Mouse (Mus musculus): Measurements from ENCODE around the gene Sik2. TPM values are rescaled to one million over a fixed set of nuclear protein-coding genes. Genes with fewer than 3 reads are reported as not detected.

Gene Sik2
- polyA plus RNA-seq, 1 experiment from 2014 or later: 18.3 TPM

DNA sequence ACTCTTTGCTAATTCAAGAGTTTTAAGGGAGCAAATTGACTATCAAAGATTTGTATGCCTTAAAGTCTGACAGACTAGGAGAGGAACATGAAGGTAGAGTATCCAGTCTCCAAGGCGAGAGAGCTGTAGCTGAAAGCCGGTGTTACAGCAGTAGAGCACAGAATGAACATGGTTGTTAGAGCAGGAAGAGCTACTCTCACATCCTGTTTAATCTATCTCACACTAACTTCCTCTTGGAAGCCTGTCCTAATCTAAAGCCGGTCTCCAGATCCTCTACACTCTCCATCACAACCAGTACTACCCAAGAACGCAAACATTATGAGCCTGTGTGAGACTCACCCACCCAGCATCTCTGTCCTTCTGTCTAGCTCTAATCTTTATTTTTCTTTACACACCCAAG lies 38.5 kb downstream of the Sik2 start:
- Histone ChIP-seq H3K36me3 (replicated peaks) (no peaks in the 10 kb centered on the region), H3K27me3 (replicated peaks; ENCODE audit: low read depth, poor library complexity, severe bottlenecking) (no peaks in the 10 kb centered on the region), H3K4me3 (no peak overlapping the region), H3K4me1 (no peaks in the 10 kb centered on the region; the same call in 1 of the 2 replicates), H3K27ac (replicated peaks) (no peak overlapping the region), H3K9me3 (no peaks in the 10 kb centered on the region)
- DNase-seq (ENCODE audit: low spot score): no peak
- 88% methylated on average over 4 of the region's 4 CpGs for WGBS

DNA sequence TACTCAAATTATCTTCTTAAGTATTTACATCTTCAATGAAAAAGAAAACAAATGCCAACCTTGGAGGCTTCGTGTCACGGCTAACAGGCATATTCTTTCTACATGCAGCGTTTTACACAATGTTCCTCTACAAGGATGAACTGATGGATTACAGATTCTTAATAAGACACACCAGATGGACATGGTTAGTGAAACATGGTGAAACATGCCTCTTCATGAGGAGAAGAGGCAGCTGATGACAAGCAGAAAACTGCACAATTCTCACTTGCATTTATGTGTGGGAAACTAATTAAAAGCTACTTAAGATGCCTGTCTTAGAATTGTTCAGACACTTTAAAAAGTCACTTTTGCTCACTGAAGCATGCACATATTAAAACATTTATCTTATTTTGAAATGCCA lies 39.6 kb downstream of the Sik2 start:
- no peaks in the 10 kb centered on the region for H3K9me3 ChIP-seq
- DNase-seq (ENCODE audit: low spot score): no peak
- WGBS: 86% methylated on average over 3 of the region's 3 CpGs

DNA sequence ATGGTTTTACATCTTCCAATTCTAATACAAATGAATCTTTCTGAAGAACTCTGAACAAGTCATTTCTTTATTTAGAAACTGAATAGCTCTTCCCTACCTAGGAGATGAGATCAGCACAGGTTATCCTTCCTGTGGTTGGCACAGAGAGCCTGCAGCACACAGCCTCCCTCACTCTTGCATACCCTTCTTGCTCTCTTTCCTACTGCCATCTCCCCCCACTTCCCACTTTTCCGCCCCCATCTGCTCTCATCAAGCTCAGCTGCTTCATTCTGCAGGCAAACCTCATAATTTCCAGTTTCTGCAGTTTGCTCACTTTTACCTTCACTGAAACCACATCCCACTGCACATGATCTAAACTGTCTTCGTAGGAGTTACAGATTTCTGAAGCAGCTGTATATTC lies 42.6 kb downstream of the Sik2 start:
- no peak overlapping the region for H3K27ac ChIP-seq (replicated peaks)
- no peaks in the 10 kb centered on the region for H3K9me3 ChIP-seq
- H3K4me3 ChIP-seq: no peak overlapping the region
- no peak for DNase-seq (ENCODE audit: low spot score)
- H3K36me3 ChIP-seq (replicated peaks): no peaks in the 10 kb centered on the region
- H3K27me3 ChIP-seq (replicated peaks; ENCODE audit: low read depth, poor library complexity, severe bottlenecking): no peaks in the 10 kb centered on the region
- no peaks in the 10 kb centered on the region; the same call in 1 of the 2 replicates for H3K4me1 ChIP-seq
- 88% methylated on average over 2 of the region's 2 CpGs for WGBS

More for the DNA sequence above, 39.6 kb downstream of the Sik2 start:
- no peaks in the 10 kb centered on the region; the same call in 1 of the 2 replicates for H3K4me1 ChIP-seq
- no peaks in the 10 kb centered on the region for H3K36me3 ChIP-seq (replicated peaks)
- H3K4me3 ChIP-seq: no peak overlapping the region
- H3K27ac ChIP-seq (replicated peaks): no peak overlapping the region
- H3K27me3 ChIP-seq (replicated peaks; ENCODE audit: low read depth, poor library complexity, severe bottlenecking): no peaks in the 10 kb centered on the region

DNA sequence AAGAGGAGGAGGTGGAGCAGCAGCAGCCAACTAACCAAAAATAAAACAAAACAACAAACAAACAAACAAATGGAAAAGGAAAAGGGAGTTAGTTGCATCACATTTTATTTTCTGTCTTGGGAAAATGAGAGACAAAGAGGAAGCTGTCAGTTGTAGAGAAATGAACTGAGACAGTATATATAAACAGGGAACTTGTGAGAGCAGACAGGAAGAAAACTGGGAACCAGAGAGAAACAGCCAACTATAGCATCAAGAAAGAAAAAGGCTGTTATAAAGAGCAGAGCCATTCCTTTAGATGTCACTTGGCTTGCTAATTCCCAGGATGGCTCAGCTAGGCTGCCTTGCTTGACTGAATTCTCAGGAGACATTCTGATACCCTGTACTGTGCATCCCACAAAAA lies 43.5 kb downstream of the Sik2 start:
- Histone ChIP-seq H3K27me3 (replicated peaks; ENCODE audit: low read depth, poor library complexity, severe bottlenecking) (no peaks in the 10 kb centered on the region), H3K36me3 (replicated peaks) (no peaks in the 10 kb centered on the region), H3K27ac (replicated peaks) (no peak overlapping the region), H3K4me3 (no peak overlapping the region), H3K9me3 (no peaks in the 10 kb centered on the region), H3K4me1 (no peaks in the 10 kb centered on the region; the same call in 1 of the 2 replicates)
- no peak for DNase-seq (ENCODE audit: low spot score)

DNA sequence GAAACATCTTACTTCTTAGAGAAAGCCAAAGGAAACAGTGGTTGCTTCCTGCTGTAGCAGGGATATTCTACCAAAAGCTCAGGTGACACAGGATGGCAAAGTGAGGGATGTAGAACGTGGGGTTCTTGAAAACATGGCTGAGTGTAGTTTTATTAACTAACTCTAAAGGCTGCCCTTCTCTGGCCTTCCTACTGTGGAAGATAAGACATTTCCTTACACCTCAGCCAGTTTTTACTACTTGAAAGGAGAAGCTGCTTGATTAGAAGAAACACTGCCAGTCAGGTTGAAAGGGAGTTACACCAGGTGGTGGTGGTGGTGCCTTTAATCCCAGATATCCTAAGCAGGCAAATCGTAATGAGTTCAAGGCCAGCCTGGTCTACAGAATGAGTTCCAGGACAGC lies 44.0 kb downstream of the Sik2 start:
- no peak for DNase-seq (ENCODE audit: low spot score)
- 87% methylated on average over 2 of the region's 2 CpGs for WGBS
- no peaks in the 10 kb centered on the region for H3K27me3 ChIP-seq (replicated peaks; ENCODE audit: low read depth, poor library complexity, severe bottlenecking)

DNA sequence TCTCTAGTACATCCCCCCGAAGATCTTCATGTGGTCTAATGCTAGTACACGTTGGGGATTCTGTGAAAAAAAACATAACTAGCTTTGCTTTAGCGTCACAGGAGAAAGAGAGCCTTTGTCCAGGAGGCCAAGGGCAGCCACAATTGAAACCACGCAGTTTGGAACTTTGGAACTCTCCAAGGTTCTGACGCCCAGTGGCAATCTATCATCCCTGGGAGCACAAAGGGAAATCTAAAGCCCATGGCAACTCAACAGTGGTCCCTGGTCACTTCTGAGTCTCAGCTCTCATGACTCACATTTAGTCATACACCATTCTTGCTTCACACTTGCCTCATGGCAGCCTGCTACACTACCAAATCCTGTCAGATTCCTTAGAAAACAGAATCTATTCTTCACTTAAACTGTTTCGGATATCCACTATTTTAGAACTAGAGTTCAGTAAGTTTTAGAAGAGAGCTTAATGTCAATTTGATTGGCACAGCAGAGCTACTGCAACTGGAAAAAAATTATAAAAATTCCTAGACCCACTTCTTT lies 50.9 kb downstream of the Sik2 start:
- H3K9me3 ChIP-seq: no peaks in the 10 kb centered on the region
- no peaks in the 10 kb centered on the region for H3K36me3 ChIP-seq (replicated peaks)
- no peak overlapping the region for H3K4me3 ChIP-seq
- H3K27ac ChIP-seq (replicated peaks): no peak overlapping the region
- H3K4me1 ChIP-seq: no peaks in the 10 kb centered on the region
- H3K27me3 ChIP-seq (replicated peaks; ENCODE audit: low read depth, poor library complexity, severe bottlenecking): no peaks in the 10 kb centered on the region
- peak; percentile 45 for DNase-seq (ENCODE audit: low spot score)
- 43% methylated on average over 6 of the region's 6 CpGs for WGBS

More for the DNA sequence above, 44.0 kb downstream of the Sik2 start:
- no peaks in the 10 kb centered on the region for H3K36me3 ChIP-seq (replicated peaks)
- H3K4me1 ChIP-seq: no peaks in the 10 kb centered on the region; the same call in 1 of the 2 replicates
- no peak overlapping the region for H3K4me3 ChIP-seq
- no peaks in the 10 kb centered on the region for H3K9me3 ChIP-seq
- H3K27ac ChIP-seq (replicated peaks): no peak overlapping the region

DNA sequence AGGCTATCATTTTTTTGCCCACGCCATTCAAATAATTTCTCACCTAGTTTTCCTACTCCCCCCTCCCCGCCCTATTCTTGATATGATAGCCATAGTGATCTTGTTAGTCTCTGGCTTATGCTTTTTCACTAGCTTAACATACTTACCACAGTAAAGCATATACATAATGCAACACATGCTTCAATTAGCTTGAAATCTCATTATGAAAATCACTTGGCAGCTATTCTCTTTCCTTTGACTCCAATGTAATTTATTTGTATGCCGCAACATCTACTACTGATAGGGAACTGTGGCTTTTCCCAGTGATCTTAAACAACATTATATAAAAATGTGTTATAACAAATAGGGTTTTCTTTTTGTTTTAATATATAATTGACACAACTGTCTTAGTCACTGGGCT lies 53.7 kb downstream of the Sik2 start:
- no peaks in the 10 kb centered on the region for H3K27me3 ChIP-seq (replicated peaks; ENCODE audit: low read depth, poor library complexity, severe bottlenecking)
- 91% methylated on average over 3 of the region's 3 CpGs for WGBS

DNA sequence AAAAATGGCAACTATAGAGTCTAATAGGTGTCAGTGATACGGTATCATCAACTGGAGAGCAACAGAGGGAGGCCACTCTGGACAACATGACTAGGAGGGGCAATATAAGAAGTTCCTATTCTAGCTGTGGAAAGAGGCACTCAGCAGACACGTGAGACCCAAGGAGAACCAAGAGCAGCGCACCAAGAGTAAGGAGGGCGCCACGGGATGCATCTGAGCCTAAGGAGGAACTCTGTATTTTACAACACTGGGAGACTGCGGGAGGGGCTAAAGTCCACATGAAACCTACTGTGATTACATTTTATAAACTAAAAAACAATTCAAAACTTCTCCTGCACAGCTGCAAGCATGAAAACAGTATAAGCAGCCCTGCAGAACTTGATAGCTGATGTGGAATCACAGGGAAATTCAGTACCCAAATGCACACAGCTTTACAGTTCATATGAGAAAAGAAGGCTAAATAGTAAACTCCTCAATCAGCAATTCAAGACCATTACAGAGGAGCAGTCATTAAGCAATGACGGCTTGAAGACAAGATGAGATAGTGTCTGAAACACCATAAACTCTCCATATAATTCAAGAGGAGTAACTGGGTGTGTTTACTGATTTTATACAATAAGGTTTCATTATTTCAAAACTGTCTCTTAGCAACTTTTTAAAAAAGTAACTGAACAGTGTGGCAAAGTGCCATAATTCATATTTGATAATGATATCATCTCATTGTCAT lies 60.6 kb downstream of the Sik2 start:
- no peaks in the 10 kb centered on the region for H3K4me1 ChIP-seq
- no peaks in the 10 kb centered on the region for H3K9me3 ChIP-seq
- no peak for DNase-seq (ENCODE audit: low spot score)
- WGBS: 94% methylated on average over 7 of the region's 7 CpGs
- H3K4me3 ChIP-seq: no peak overlapping the region
- H3K27ac ChIP-seq (replicated peaks): no peak overlapping the region
- H3K36me3 ChIP-seq (replicated peaks): 0 out of 2 replicates have a peak, but pooled peaks cover 3% of the 10 kb centered on the region
- no peaks in the 10 kb centered on the region for H3K27me3 ChIP-seq (replicated peaks; ENCODE audit: low read depth, poor library complexity, severe bottlenecking)

More for the DNA sequence above, 53.7 kb downstream of the Sik2 start:
- H3K4me1 ChIP-seq: no peaks in the 10 kb centered on the region
- no peak for DNase-seq (ENCODE audit: low spot score)
- H3K4me3 ChIP-seq: no peak overlapping the region
- no peak overlapping the region for H3K27ac ChIP-seq (replicated peaks)
- H3K9me3 ChIP-seq: no peaks in the 10 kb centered on the region
- H3K36me3 ChIP-seq (replicated peaks): no peaks in the 10 kb centered on the region

DNA sequence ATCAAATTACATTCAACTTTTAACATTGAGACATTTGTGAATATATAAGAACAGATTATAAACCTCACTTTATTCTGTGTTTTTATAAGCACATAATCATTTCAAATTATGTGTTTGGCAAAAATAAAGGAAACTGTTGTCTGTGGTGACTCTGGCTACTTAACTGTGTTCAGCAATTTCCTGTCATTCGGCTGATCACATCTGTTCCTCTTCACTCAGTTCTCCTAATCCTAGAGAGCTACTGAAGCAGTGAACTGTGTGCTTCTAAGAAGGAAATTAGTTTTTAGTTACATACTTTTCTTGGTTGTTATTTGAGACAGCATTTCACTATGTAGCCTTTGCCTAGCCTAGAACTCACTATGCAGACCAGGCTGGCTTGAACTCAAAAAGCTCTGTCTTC lies 62.5 kb downstream of the Sik2 start:
- WGBS: 33% methylated on average over 1 of the region's 1 CpGs
- no peak overlapping the region for H3K27ac ChIP-seq (replicated peaks)
- no peaks in the 10 kb centered on the region for H3K4me1 ChIP-seq
- H3K27me3 ChIP-seq (replicated peaks; ENCODE audit: low read depth, poor library complexity, severe bottlenecking): no peaks in the 10 kb centered on the region
- 0 out of 2 replicates have a peak, but pooled peaks cover 3% of the 10 kb centered on the region for H3K36me3 ChIP-seq (replicated peaks)
- DNase-seq (ENCODE audit: low spot score): no peak
- no peaks in the 10 kb centered on the region for H3K9me3 ChIP-seq
- H3K4me3 ChIP-seq: no peak overlapping the region

DNA sequence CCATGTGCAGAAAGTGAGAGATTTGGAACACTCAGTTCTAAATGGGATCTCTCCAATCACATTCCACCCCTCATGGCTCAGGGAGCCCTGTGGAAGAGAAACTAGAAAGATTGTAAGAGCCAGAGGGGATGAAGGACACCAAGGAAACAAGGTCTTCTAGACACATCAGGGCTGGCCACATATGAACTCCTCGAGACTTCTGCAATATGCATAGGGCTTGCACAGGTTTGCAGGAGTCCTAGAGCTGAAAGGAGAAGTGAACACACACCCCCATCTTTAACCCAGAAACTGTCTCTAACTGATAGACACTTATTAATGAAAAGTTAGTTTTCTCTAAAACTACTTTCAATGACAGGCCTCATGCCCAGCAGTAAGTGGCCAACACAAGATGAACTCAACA lies 64.0 kb downstream of the Sik2 start:
- H3K9me3 ChIP-seq: no peaks in the 10 kb centered on the region
- no peak overlapping the region for H3K4me3 ChIP-seq
- 0 out of 2 replicates have a peak, but pooled peaks cover 3% of the 10 kb centered on the region for H3K36me3 ChIP-seq (replicated peaks)
- no peak for DNase-seq (ENCODE audit: low spot score)
- H3K4me1 ChIP-seq: no peaks in the 10 kb centered on the region
- no peak overlapping the region for H3K27ac ChIP-seq (replicated peaks)
- 83% methylated on average over 1 of the region's 1 CpGs for WGBS
- H3K27me3 ChIP-seq (replicated peaks; ENCODE audit: low read depth, poor library complexity, severe bottlenecking): no peaks in the 10 kb centered on the region

DNA sequence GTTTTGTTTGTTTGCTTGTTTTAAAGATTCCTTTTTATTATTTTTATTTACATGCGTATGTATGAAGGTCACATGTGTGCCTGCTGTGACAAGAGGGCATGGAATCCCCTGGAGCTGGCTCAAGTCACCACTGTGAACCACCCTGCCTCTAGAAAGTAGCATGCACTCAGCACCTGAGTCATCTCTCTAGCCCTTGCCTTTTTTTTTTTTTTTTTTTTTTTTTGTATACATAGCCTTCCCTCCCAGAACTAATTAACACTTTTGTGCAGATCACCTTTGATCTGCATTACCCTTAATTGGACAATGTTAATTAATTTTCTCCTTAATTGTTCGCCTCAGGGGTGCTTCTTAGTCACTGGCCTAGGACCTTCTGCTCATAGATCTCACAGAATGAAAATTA lies 66.2 kb downstream of the Sik2 start:
- WGBS: 85% methylated on average over 2 of the region's 2 CpGs

DNA sequence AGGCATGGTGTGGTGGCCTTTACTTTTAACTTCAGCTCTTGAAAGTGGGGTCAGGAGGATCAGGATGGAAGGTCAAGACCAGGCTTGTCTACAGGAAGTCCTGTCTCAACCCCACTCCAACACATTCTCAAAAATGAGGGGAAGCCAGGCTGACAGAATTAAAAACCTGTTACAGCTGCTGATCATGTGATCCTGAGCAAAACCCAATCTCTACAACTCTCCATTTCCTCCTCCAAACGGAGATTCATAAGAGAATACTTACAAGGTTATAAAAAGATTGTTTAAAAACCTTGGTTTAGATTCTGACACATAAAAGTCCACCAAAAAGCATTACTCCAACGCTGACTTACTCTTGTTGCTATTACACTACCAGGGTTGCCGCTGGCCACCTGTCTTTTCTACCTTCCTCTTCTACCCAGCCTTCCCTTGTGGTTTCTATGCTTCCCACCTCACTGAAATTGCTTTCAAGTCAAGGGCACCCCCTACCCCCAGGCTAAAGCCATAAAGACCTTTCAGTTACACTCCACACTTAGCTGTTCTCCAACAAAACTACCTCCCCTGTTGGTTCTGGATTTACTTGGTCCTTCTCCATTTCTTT lies 67.0 kb downstream of the Sik2 start:
- H3K4me3 ChIP-seq: no peak overlapping the region
- DNase-seq (ENCODE audit: low spot score): no peak
- 87% methylated on average over 3 of the region's 3 CpGs for WGBS
- H3K9me3 ChIP-seq: no peaks in the 10 kb centered on the region
- no peaks in the 10 kb centered on the region for H3K4me1 ChIP-seq
- no peaks in the 10 kb centered on the region for H3K27me3 ChIP-seq (replicated peaks; ENCODE audit: low read depth, poor library complexity, severe bottlenecking)
- no peak overlapping the region for H3K27ac ChIP-seq (replicated peaks)
- 0 out of 2 replicates have a peak, but pooled peaks cover 3% of the 10 kb centered on the region for H3K36me3 ChIP-seq (replicated peaks)

More for the DNA sequence above, 66.2 kb downstream of the Sik2 start:
- Histone ChIP-seq H3K36me3 (replicated peaks) (0 out of 2 replicates have a peak, but pooled peaks cover 3% of the 10 kb centered on the region), H3K4me1 (no peaks in the 10 kb centered on the region), H3K9me3 (no peaks in the 10 kb centered on the region), H3K4me3 (no peak overlapping the region), H3K27ac (replicated peaks) (no peak overlapping the region), H3K27me3 (replicated peaks; ENCODE audit: low read depth, poor library complexity, severe bottlenecking) (no peaks in the 10 kb centered on the region)
- DNase-seq (ENCODE audit: low spot score): no peak

DNA sequence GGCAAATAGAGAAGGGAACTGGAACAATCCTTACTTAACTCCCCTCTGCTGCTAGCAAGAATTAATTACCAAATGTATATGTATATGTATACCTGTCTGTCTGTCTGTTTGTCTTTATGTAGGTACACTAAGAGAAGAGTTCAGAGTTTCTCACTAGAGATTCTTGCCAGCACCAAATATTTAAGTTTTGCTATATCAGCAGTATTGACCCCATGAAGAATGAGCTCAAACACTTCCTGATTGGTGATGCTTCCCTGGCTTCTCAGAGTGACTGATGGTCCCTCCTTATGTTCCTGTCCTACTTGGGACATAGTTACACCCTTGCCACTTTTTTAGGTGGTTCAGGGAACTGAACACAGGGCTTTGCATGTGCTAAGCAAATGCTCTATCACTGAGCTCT lies 78.9 kb downstream of the Sik2 start:
- Histone ChIP-seq H3K4me1 (no peaks in the 10 kb centered on the region), H3K27me3 (replicated peaks; ENCODE audit: low read depth, poor library complexity, severe bottlenecking) (no peaks in the 10 kb centered on the region), H3K9me3 (no peaks in the 10 kb centered on the region), H3K36me3 (replicated peaks) (peaks cover 51% of the 10 kb centered on the region), H3K27ac (replicated peaks) (no peak overlapping the region), H3K4me3 (no peak overlapping the region)
- DNase-seq (ENCODE audit: low spot score): no peak
